Mouse (Mus musculus): ENCODE measurements around the gene 4930433I11Rik. TPM values are rescaled to one million over a fixed set of nuclear protein-coding genes. Genes with fewer than 3 reads are reported as not detected.
"Not testable (repeated sequence)": the region's sequence is repeated elsewhere in the genome, so short reads cannot be mapped to it uniquely, and the experiment has no call there.

Gene 4930433I11Rik
- polyA plus RNA-seq (2015; fragmentation: Nextera tagmentation; extraction: Ambion mirVana) = not detected in 2 replicates

- WGBS (ENCODE audit: insufficient replicate concordance) = 63% methylated on average over 1 of the region's 1 CpGs
- H3K9ac ChIP-seq = no peak within 1 kb of the TSS
- H3K36me3 ChIP-seq (replicated peaks) = no peaks in the 10 kb centered on the region
- H3K4me1 ChIP-seq (replicated peaks) = no peaks in the 10 kb centered on the region
- no peaks in the 10 kb centered on the region for H3K27me3 ChIP-seq
- no peak for ATAC-seq (ENCODE audit: insufficient read depth)
- H3K27ac ChIP-seq (replicated peaks) = no peak within 1 kb of the TSS
- no peak within 1 kb of the TSS for H3K4me2 ChIP-seq
- H3K4me3 ChIP-seq (replicated peaks) = no peak within 1 kb of the TSS
- no peaks in the 10 kb centered on the region for H3K9me3 ChIP-seq (replicated peaks)
Observed at GRCm38 (mm10) chr7:40987243-40987642, at the start of gene 4930433I11Rik. Gene 4930433I11Rik (plus strand): TSS chr7:40987543.

DNA sequence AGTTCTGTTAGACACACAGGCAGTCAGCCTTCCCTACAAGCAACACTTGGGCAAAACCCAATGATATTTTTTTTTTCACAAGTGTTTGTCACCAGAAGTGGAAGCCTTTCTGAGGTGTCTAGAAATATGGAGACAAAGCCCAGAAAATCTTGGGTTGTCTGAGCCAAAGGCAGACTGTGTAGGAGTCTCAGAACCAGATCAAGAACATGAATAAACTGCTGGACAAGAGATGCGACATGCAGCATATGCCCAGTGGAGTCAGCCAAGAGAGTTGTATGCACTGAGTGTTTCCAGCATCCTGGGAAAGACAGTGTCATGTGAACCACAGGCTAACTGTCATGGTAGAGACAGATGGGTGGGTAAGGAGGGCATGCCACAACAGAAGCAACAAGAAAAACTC, 48.0 kb upstream of the 4930433I11Rik start:
- Histone ChIP-seq H3K27ac (replicated peaks) (no peak overlapping the region), H3K9ac (no peak overlapping the region), H3K4me3 (replicated peaks) (no peak overlapping the region), H3K4me2 (no peak overlapping the region), H3K27me3 (no peaks in the 10 kb centered on the region), H3K9me3 (replicated peaks) (no peaks in the 10 kb centered on the region), H3K4me1 (replicated peaks) (no peaks in the 10 kb centered on the region), H3K36me3 (replicated peaks) (no peaks in the 10 kb centered on the region)
- WGBS (ENCODE audit: insufficient replicate concordance) = 62% methylated on average over 1 of the region's 1 CpGs
- ATAC-seq (ENCODE audit: insufficient read depth) = no peak

GRCm38 (mm10) chr7:40942233-40942935, 45.0 kb upstream of the 4930433I11Rik start:
- 29% methylated on average over 3 of the region's 3 CpGs for WGBS (ENCODE audit: insufficient replicate concordance)
- no peak for ATAC-seq (ENCODE audit: insufficient read depth)
- Histone ChIP-seq H3K9ac (no peak overlapping the region), H3K4me2 (no peak overlapping the region), H3K9me3 (replicated peaks) (no peaks in the 10 kb centered on the region), H3K27ac (replicated peaks) (no peak overlapping the region), H3K4me1 (replicated peaks) (no peaks in the 10 kb centered on the region), H3K4me3 (replicated peaks) (no peak overlapping the region), H3K36me3 (replicated peaks) (no peaks in the 10 kb centered on the region), H3K27me3 (no peaks in the 10 kb centered on the region)

DNA sequence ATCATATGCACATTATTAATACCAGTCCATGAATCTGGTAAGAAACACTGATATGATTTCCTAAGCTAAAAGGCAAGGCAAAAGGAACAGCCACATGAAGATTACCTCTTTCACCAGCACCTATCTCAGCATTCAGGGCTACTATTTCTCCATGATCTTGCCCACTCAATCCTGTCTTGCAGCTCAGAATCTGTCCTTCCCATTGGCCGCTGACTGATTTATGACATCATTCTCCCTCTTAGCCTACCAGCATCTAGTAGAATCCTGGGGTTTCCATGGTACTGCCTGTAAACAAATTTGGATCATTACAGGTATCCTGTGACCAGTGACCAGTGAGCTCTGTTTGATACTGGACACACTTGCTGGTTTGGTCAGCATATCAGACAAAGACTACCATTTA, 45.1 kb downstream of the 4930433I11Rik start, which contains the start of gene Gm4884:
TSS of gene Gm4884 (plus strand) at position 301 of the 400 bp plus-strand sequence.
- not testable (repeated sequence) for H3K4me3 ChIP-seq (replicated peaks); H3K9me3 ChIP-seq (replicated peaks); H3K27ac ChIP-seq (replicated peaks); H3K4me1 ChIP-seq (replicated peaks); H3K36me3 ChIP-seq (replicated peaks); H3K27me3 ChIP-seq; H3K9ac ChIP-seq; ATAC-seq (ENCODE audit: insufficient read depth); H3K4me2 ChIP-seq
- 49% methylated on average over 1 of the region's 1 CpGs for WGBS (ENCODE audit: insufficient replicate concordance)

- H3K4me3 ChIP-seq (replicated peaks); H3K27me3 ChIP-seq; H3K36me3 ChIP-seq (replicated peaks); H3K27ac ChIP-seq (replicated peaks); H3K4me1 ChIP-seq (replicated peaks); ATAC-seq (ENCODE audit: insufficient read depth); H3K9me3 ChIP-seq (replicated peaks); H3K9ac ChIP-seq; H3K4me2 ChIP-seq: not testable (repeated sequence)
- WGBS (ENCODE audit: insufficient replicate concordance) = 58% methylated on average over 3 of the region's 3 CpGs
Observed at GRCm38 (mm10) chr7:41044058-41044457, 56.7 kb downstream of the 4930433I11Rik start.

Other genes starting within 250 kb of the 4930433I11Rik start
- gene Vstm2b, start 89.2 kb upstream of the 4930433I11Rik start, polyA plus RNA-seq (2015; fragmentation: Nextera tagmentation; extraction: Ambion mirVana) = not detected in 2 replicates
- gene Gm4884, start 45.2 kb downstream of the 4930433I11Rik start, polyA plus RNA-seq (2015; fragmentation: Nextera tagmentation; extraction: Ambion mirVana) = not detected in 2 replicates
- not detected in 2 replicates for gene Gm5592, start 166.3 kb downstream of the 4930433I11Rik start, polyA plus RNA-seq (2015; fragmentation: Nextera tagmentation; extraction: Ambion mirVana)